Mouse (Mus musculus) heart, postnatal 36 days (tissue): ENCODE measurements around the gene Pate4. TPM values are rescaled to one million over a fixed set of nuclear protein-coding genes. Genes with fewer than 3 reads are reported as not detected.

ENCODE experiments used
- total RNA-seq, 2 experiments: library from RNA; stranded (reverse); gene quantifications; 2 replicates each; pipeline ENCODE4 v1.2.3; 2021

Gene Pate4
- total RNA-seq, 2 experiments from 2014 or later, result not detected

Other genes with a start within 250 kb of the Pate4 start
- 10 to 100 TPM; 13.3 to 16.2 TPM for gene Cdon, start 190.8 kb downstream of the Pate4 start, total RNA-seq
- not detected for gene Gm1113, start 93.7 kb downstream of the Pate4 start, total RNA-seq
- not detected for gene Ddx25, start 53.4 kb downstream of the Pate4 start, total RNA-seq
- gene Pus3, start 53.3 kb downstream of the Pate4 start, total RNA-seq, result 1 to 10 TPM; 6.6 to 6.7 TPM
- gene Pate2, start 41.7 kb downstream of the Pate4 start, total RNA-seq, result not detected
- gene Hyls1, start 41.5 kb downstream of the Pate4 start, total RNA-seq, result 1 to 10 TPM; 1.6 to 2.4 TPM
- gene Pate3, start 36.3 kb upstream of the Pate4 start, total RNA-seq, result not detected
- gene Pate1, start 75.4 kb upstream of the Pate4 start, total RNA-seq, result not detected
- gene Gm17677, start 129.1 kb upstream of the Pate4 start, total RNA-seq, result not detected
- not detected for gene Gm17727, start 166.2 kb upstream of the Pate4 start, total RNA-seq
- not detected for gene Gm27235, start 178.2 kb upstream of the Pate4 start, total RNA-seq
- gene D730048I06Rik, start 178.2 kb upstream of the Pate4 start, total RNA-seq, result not detected
- not detected for gene 9230110F15Rik, start 232.2 kb upstream of the Pate4 start, total RNA-seq